Mouse (Mus musculus) myocyte (in vitro differentiated cells): ENCODE measurements at regions not wholly inside any gene's neighbourhood (a gene's known extent, or its start where the extent isn't known, plus 50 kb on each side); places are given as distances from the start of the nearest gene placed in this dataset.

Source experiments
- MAX ChIP-seq: IDR thresholded peaks from one replicate; pipeline ENCODE4 v1.6.1; 2011; ENCODE audit warnings: low read depth, mild to moderate bottlenecking, control low read depth
- MYOG ChIP-seq, 3 experiments: IDR thresholded peaks; one replicate each; pipeline ENCODE4 v1.6.1; 2011; ENCODE audit warnings: control low read depth in 2 of 3, low read depth in 2 of 3, mild to moderate bottlenecking in 2 of 3; ENCODE audit not compliant: insufficient read length in 2 of 3, control insufficient read depth in 1 of 3, insufficient read depth in 1 of 3
- POLR2A ChIP-seq: IDR thresholded peaks from one replicate; pipeline ENCODE4 v1.6.1; 2011; ENCODE audit warnings: low read depth, mild to moderate bottlenecking, control low read depth, moderate library complexity; ENCODE audit not compliant: insufficient read length
- TCF12 ChIP-seq: IDR thresholded peaks from one replicate; pipeline ENCODE4 v1.6.1; 2011; ENCODE audit warnings: mild to moderate bottlenecking, control low read depth; ENCODE audit not compliant: poor library complexity, insufficient read depth, severe bottlenecking
- USF1 ChIP-seq: IDR thresholded peaks from one replicate; pipeline ENCODE4 v1.6.1; 2011; ENCODE audit warnings: low read depth, mild to moderate bottlenecking, control low read depth, moderate library complexity

DNA sequence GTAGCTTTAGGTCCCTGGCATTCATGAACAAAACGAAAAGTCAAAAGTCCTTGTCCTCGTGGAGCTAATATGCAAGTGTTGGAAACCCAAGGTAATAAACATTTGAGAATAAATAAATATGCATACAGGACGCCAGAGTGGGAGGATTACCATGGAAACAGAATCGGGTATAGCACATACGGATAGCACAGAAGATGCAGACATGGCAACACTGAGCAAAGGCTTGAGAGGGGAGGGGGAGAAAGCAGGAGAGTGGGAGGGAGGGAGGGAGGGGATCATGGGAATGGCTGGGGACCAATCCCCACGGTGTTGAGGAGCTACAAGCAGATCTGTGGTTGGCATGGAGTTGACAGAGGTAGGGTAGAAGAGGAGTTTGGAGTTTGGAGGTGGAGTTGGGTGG, 226.0 kb upstream of the Six2 start:
- TF ChIP-seq MYOG (IDR thresholded peaks at IDR 0.05; ENCODE audit: control insufficient read depth in 1 of 3, insufficient read depth in 1 of 3, insufficient read length in 2 of 3, low read depth in 2 of 3) (no peak), MAX (no peak), POLR2A (no peak), TCF12 (no peak), USF1 (no peak)
